Mouse (Mus musculus): Measurements from ENCODE around the gene Col23a1. TPM values are rescaled to one million over a fixed set of nuclear protein-coding genes. Genes with fewer than 3 reads are reported as not detected.
"Not testable (repeated sequence)": the region's sequence is repeated elsewhere in the genome, so short reads cannot be mapped to it uniquely, and the experiment has no call there.

Gene Col23a1
- polyA plus RNA-seq, 1 experiment from 2014 or later, result 4.0 TPM

- peaks cover 43% of the 10 kb centered on the region for H3K36me3 ChIP-seq (ENCODE audit: control insufficient read depth, insufficient read depth)
- peak overlapping the region; percentile 96 for H3K4me2 ChIP-seq (ENCODE audit: low read depth, low read length)
- H3K27ac ChIP-seq (ENCODE audit: low read length), result peak overlapping the region; percentile 96
- H3K9me3 ChIP-seq (replicated peaks; ENCODE audit: control insufficient read depth, low read length), result no peaks in the 10 kb centered on the region
- H3K4me1 ChIP-seq (ENCODE audit: control insufficient read depth, insufficient read depth, low read length), result peaks cover 20% of the 10 kb centered on the region
- H3K27me3 ChIP-seq (ENCODE audit: control insufficient read depth, insufficient read depth, low read length), result no peaks in the 10 kb centered on the region
- ATAC-seq (replicated peaks; ENCODE audit: extremely low read depth, insufficient read depth, low FRiP score), result peak; percentile 80
- under 1% methylated on average over 81 of the region's 81 CpGs for WGBS
- peak overlapping the region; percentile 94 for H3K4me3 ChIP-seq (ENCODE audit: low read length)
- H3K9ac ChIP-seq (ENCODE audit: low read length), result peak overlapping the region; percentile 99
Measured at GRCm38 (mm10) chr11:51605602-51606446, 316.1 kb downstream of the Col23a1 start.

- peaks cover 20% of the 10 kb centered on the region for H3K4me1 ChIP-seq (ENCODE audit: control insufficient read depth, insufficient read depth, low read length)
- peak; percentile 89 for ATAC-seq (replicated peaks; ENCODE audit: extremely low read depth, insufficient read depth, low FRiP score)
- peaks cover 35% of the 10 kb centered on the region for H3K36me3 ChIP-seq (ENCODE audit: control insufficient read depth, insufficient read depth)
- WGBS, result under 1% methylated on average over 90 of the region's 91 CpGs
- H3K4me2 ChIP-seq (ENCODE audit: low read depth, low read length), result peak within 1 kb of the TSS; percentile 96
- H3K9ac ChIP-seq (ENCODE audit: low read length), result peak within 1 kb of the TSS; percentile 99
- peak within 1 kb of the TSS; percentile 94 for H3K4me3 ChIP-seq (ENCODE audit: low read length)
- H3K9me3 ChIP-seq (replicated peaks; ENCODE audit: control insufficient read depth, low read length), result no peaks in the 10 kb centered on the region
- H3K27ac ChIP-seq (ENCODE audit: low read length), result peak within 1 kb of the TSS; percentile 96
- H3K27me3 ChIP-seq (ENCODE audit: control insufficient read depth, insufficient read depth, low read length), result no peaks in the 10 kb centered on the region
Measured at GRCm38 (mm10) chr11:51606447-51607095, 316.9 kb downstream of the Col23a1 start, which contains the start of gene Hnrnpab. Hnrnpab (minus strand) TSS chr11:51606847.

- peaks cover 20% of the 10 kb centered on the region for H3K4me1 ChIP-seq (ENCODE audit: control insufficient read depth, insufficient read depth, low read length)
- peak overlapping the region; percentile 91 for H3K9ac ChIP-seq (ENCODE audit: low read length)
- H3K9me3 ChIP-seq (replicated peaks; ENCODE audit: control insufficient read depth, low read length), result no peaks in the 10 kb centered on the region
- 7% methylated on average over 15 of the region's 15 CpGs for WGBS
- H3K27me3 ChIP-seq (ENCODE audit: control insufficient read depth, insufficient read depth, low read length), result no peaks in the 10 kb centered on the region
- peak overlapping the region; percentile 84 for H3K4me2 ChIP-seq (ENCODE audit: low read depth, low read length)
- H3K4me3 ChIP-seq (ENCODE audit: low read length), result peak overlapping the region; percentile 94
- peak overlapping the region; percentile 92 for H3K27ac ChIP-seq (ENCODE audit: low read length)
- H3K36me3 ChIP-seq (ENCODE audit: control insufficient read depth, insufficient read depth), result peaks cover 29% of the 10 kb centered on the region
- peak; percentile 15; the same call in 1 of the 2 replicates for ATAC-seq (replicated peaks; ENCODE audit: extremely low read depth, insufficient read depth, low FRiP score)
Measured at GRCm38 (mm10) chr11:51607096-51607738, 317.5 kb downstream of the Col23a1 start.

- peaks cover 14% of the 10 kb centered on the region for H3K4me1 ChIP-seq (ENCODE audit: control insufficient read depth, insufficient read depth, low read length)
- H3K36me3 ChIP-seq (ENCODE audit: control insufficient read depth, insufficient read depth), result peaks cover 8% of the 10 kb centered on the region
- H3K9ac ChIP-seq (ENCODE audit: low read length), result no peak overlapping the region
- no peaks in the 10 kb centered on the region for H3K27me3 ChIP-seq (ENCODE audit: control insufficient read depth, insufficient read depth, low read length)
- no peak for ATAC-seq (replicated peaks; ENCODE audit: extremely low read depth, insufficient read depth, low FRiP score)
- H3K4me3 ChIP-seq (ENCODE audit: low read length), result no peak overlapping the region
- no peaks in the 10 kb centered on the region for H3K9me3 ChIP-seq (replicated peaks; ENCODE audit: control insufficient read depth, low read length)
- no peak overlapping the region for H3K4me2 ChIP-seq (ENCODE audit: low read depth, low read length)
- WGBS, result 78% methylated on average over 3 of the region's 3 CpGs
- no peak overlapping the region for H3K27ac ChIP-seq (ENCODE audit: low read length)
Measured at GRCm38 (mm10) chr11:51609266-51609909, 319.7 kb downstream of the Col23a1 start.

GRCm38 (mm10) chr11:51609940-51610339 is 320.2 kb downstream of the Col23a1 start:
- 78% methylated on average over 5 of the region's 5 CpGs for WGBS
- H3K36me3 ChIP-seq (ENCODE audit: control insufficient read depth, insufficient read depth); H3K4me3 ChIP-seq (ENCODE audit: low read length); H3K27me3 ChIP-seq (ENCODE audit: control insufficient read depth, insufficient read depth, low read length); H3K9ac ChIP-seq (ENCODE audit: low read length); ATAC-seq (replicated peaks; ENCODE audit: extremely low read depth, insufficient read depth, low FRiP score); H3K27ac ChIP-seq (ENCODE audit: low read length); H3K4me2 ChIP-seq (ENCODE audit: low read depth, low read length); H3K9me3 ChIP-seq (replicated peaks; ENCODE audit: control insufficient read depth, low read length): not testable (repeated sequence)
- H3K4me1 ChIP-seq (ENCODE audit: control insufficient read depth, insufficient read depth, low read length), result peaks cover 11% of the 10 kb centered on the region

GRCm38 (mm10) chr11:51614256-51614655 is 324.5 kb downstream of the Col23a1 start:
- 75% methylated on average over 8 of the region's 8 CpGs for WGBS
- no peaks in the 10 kb centered on the region for H3K36me3 ChIP-seq (ENCODE audit: control insufficient read depth, insufficient read depth)
- H3K4me2 ChIP-seq (ENCODE audit: low read depth, low read length), result no peak overlapping the region
- H3K27ac ChIP-seq (ENCODE audit: low read length), result no peak overlapping the region
- H3K4me1 ChIP-seq (ENCODE audit: control insufficient read depth, insufficient read depth, low read length), result peaks cover 9% of the 10 kb centered on the region
- H3K4me3 ChIP-seq (ENCODE audit: low read length), result no peak overlapping the region
- no peak for ATAC-seq (replicated peaks; ENCODE audit: extremely low read depth, insufficient read depth, low FRiP score)
- H3K9ac ChIP-seq (ENCODE audit: low read length), result no peak overlapping the region
- no peaks in the 10 kb centered on the region for H3K27me3 ChIP-seq (ENCODE audit: control insufficient read depth, insufficient read depth, low read length)
- no peaks in the 10 kb centered on the region for H3K9me3 ChIP-seq (replicated peaks; ENCODE audit: control insufficient read depth, low read length)

GRCm38 (mm10) chr11:51615129-51615528 is 325.4 kb downstream of the Col23a1 start:
- Histone ChIP-seq H3K36me3 (ENCODE audit: control insufficient read depth, insufficient read depth) (no peaks in the 10 kb centered on the region), H3K27ac (ENCODE audit: low read length) (peak overlapping the region; percentile 86), H3K27me3 (ENCODE audit: control insufficient read depth, insufficient read depth, low read length) (no peaks in the 10 kb centered on the region), H3K9me3 (replicated peaks; ENCODE audit: control insufficient read depth, low read length) (no peaks in the 10 kb centered on the region), H3K4me3 (ENCODE audit: low read length) (peak overlapping the region; percentile 44), H3K4me1 (ENCODE audit: control insufficient read depth, insufficient read depth, low read length) (peaks cover 10% of the 10 kb centered on the region), H3K9ac (ENCODE audit: low read length) (peak overlapping the region; percentile 72), H3K4me2 (ENCODE audit: low read depth, low read length) (peak overlapping the region; percentile 73)
- ATAC-seq (replicated peaks; ENCODE audit: extremely low read depth, insufficient read depth, low FRiP score), result no peak
- WGBS, result 35% methylated on average over 7 of the region's 7 CpGs

- Histone ChIP-seq H3K4me2 (ENCODE audit: low read depth, low read length) (peak overlapping the region; percentile 73), H3K4me3 (ENCODE audit: low read length) (peak overlapping the region; percentile 44), H3K36me3 (ENCODE audit: control insufficient read depth, insufficient read depth) (no peaks in the 10 kb centered on the region), H3K27me3 (ENCODE audit: control insufficient read depth, insufficient read depth, low read length) (no peaks in the 10 kb centered on the region), H3K9ac (ENCODE audit: low read length) (peak overlapping the region; percentile 72), H3K27ac (ENCODE audit: low read length) (peak overlapping the region; percentile 86), H3K9me3 (replicated peaks; ENCODE audit: control insufficient read depth, low read length) (no peaks in the 10 kb centered on the region), H3K4me1 (ENCODE audit: control insufficient read depth, insufficient read depth, low read length) (peaks cover 15% of the 10 kb centered on the region)
- WGBS, result 1% methylated on average over 14 of the region's 14 CpGs
- ATAC-seq (replicated peaks; ENCODE audit: extremely low read depth, insufficient read depth, low FRiP score), result peak; percentile 67
Measured at GRCm38 (mm10) chr11:51615601-51616000, 325.9 kb downstream of the Col23a1 start.
